Comparison of ENCODE assay signal across 35 mouse cellular contexts in the genomic region with DNA sequence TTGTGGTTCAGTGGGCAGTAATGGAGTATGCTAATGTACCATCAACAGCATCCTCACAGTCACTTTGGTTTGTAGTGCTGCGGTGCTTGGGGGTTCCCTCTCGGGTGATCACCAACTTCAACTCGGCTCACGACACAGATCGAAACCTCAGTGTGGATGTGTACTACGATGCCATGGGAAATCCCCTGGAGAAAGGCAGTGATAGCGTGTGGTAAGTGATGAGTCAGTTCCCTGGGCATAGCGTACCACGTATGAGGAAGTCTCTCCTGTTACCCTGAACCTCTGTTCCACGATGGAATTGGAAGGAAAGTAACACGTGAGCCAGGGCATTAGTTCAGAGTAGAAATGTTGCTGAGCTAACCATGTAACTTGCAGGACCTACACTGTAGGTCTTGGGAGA. TPM values are rescaled to one million over a fixed set of nuclear protein-coding genes. Genes with fewer than 3 reads are reported as not detected.
A peak's percentile ranks its signal among the peaks of the same experiment; 100 is the strongest.
DNase-seq lines count a peak whose midpoint lies in the region; ATAC-seq and TF ChIP-seq lines count a peak whose summit lies in the region.
"Had no signal": no experiment of that assay in that cellular context is flagged by ENCODE, and none has a peak within 500 bp of the region (broad histone marks: within the 10 kb centered on the region; RNA-seq: fewer than 3 reads in every experiment).

No protein-coding gene starts in this region.

- H3K36me3 ChIP-seq in CH12.LX (replicated peaks in 1 of 2; ENCODE audit: control insufficient read depth in 1 of 2, insufficient read depth in 1 of 2, low read length in 1 of 2): no peaks in the 10 kb centered on the region
- no peaks in the 10 kb centered on the region for H3K36me3 ChIP-seq in forebrain, embryonic 13.5 days (ENCODE audit: poor library complexity, severe bottlenecking)
- H3K36me3 ChIP-seq in kidney, embryonic 16.5 days (ENCODE audit: insufficient read depth, low read length): no peaks in the 10 kb centered on the region
- H3K36me3 ChIP-seq: embryonic facial prominence, embryonic 10.5 days; embryonic facial prominence, embryonic 15.5 days; forebrain, embryonic 15.5 days; heart, embryonic 12.5 days; hindbrain, embryonic 13.5 days; neural tube, embryonic 15.5 days had no signal

- no peaks in the 10 kb centered on the region for H3K79me2 ChIP-seq in CH12.LX (replicated peaks; ENCODE audit: control insufficient read depth, extremely low read depth, insufficient read depth, poor library complexity, severe bottlenecking)

- DNase-seq in A20 (ENCODE audit: low read depth, low spot score) (peak; percentile 20), CH12.LX (ENCODE audit: extremely low read depth) (peak; percentile 94)
- peak; percentile 37 for DNase-seq in induced T-regulatory cell, adult 2 months (ENCODE audit: low read depth)
- DNase-seq in spleen, postnatal 36 days (ENCODE audit: low spot score in 2 of 2): no peak
- DNase-seq: adrenal gland, adult 2 months; adrenal gland, postnatal 36 days; cerebellum, adult 2 months; cerebellum, postnatal 14 days; gastrocnemius, postnatal 14 days; heart, adult 2 months; heart, postnatal 4 days; kidney, adult 9 months; kidney, postnatal 14 days; liver; lung, adult 2 months; lung, postnatal 10 days; right cerebral cortex, postnatal 25 days; thymus, adult 2 months; thymus, postnatal 4 days had no signal

- H3K9me3 ChIP-seq in CH12.LX (replicated peaks; ENCODE audit: low read length): no peaks in the 10 kb centered on the region
- H3K9me3 ChIP-seq in forebrain, embryonic 13.5 days (replicated peaks): no peaks in the 10 kb centered on the region
- no peaks in the 10 kb centered on the region for H3K9me3 ChIP-seq in kidney, embryonic 16.5 days (ENCODE audit: low read length)
- H3K9me3 ChIP-seq: embryonic facial prominence, embryonic 10.5 days; embryonic facial prominence, embryonic 15.5 days; forebrain, embryonic 15.5 days; heart, embryonic 12.5 days; hindbrain, embryonic 13.5 days; neural tube, embryonic 15.5 days had no signal

- H3K27ac ChIP-seq in CH12.LX (ENCODE audit: insufficient read depth, low read depth): no peak overlapping the region
- H3K27ac ChIP-seq in forebrain, embryonic 13.5 days: no peak overlapping the region
- no peak overlapping the region for H3K27ac ChIP-seq in kidney, embryonic 16.5 days (ENCODE audit: low read length)
- H3K27ac ChIP-seq: embryonic facial prominence, embryonic 10.5 days; embryonic facial prominence, embryonic 15.5 days; forebrain, embryonic 15.5 days; heart, adult 2 months; hindbrain, embryonic 13.5 days; liver, embryonic 14.5 days; macrophage; neural tube, embryonic 15.5 days; stomach, postnatal 0 days had no signal

- TF ChIP-seq CTCF in CH12.LX (conservative IDR thresholded peaks at IDR 0.05 in 1 of 2, IDR thresholded peaks at IDR 0.05 in 1 of 2; ENCODE audit: low read depth in 2 of 2, low read length in 2 of 2): no peak

- H3K4me3 ChIP-seq in CH12.LX (replicated peaks in 1 of 3; ENCODE audit: low read depth in 2 of 3, low read length in 2 of 3, poor library complexity in 1 of 3): no peak overlapping the region
- H3K4me3 ChIP-seq in forebrain, embryonic 13.5 days: no peak overlapping the region
- H3K4me3 ChIP-seq in kidney, embryonic 16.5 days (ENCODE audit: low read length): no peak overlapping the region
- H3K4me3 ChIP-seq: embryonic facial prominence, embryonic 10.5 days; embryonic facial prominence, embryonic 15.5 days; forebrain, embryonic 15.5 days; heart, adult 2 months; heart, embryonic 12.5 days; hindbrain, embryonic 13.5 days; neural tube, embryonic 15.5 days had no signal

- H3K9ac ChIP-seq in CH12.LX (ENCODE audit: insufficient read depth, low read depth): no peak overlapping the region
- no peak overlapping the region for H3K9ac ChIP-seq in forebrain, embryonic 13.5 days
- no peak overlapping the region for H3K9ac ChIP-seq in kidney, embryonic 16.5 days (replicated peaks; ENCODE audit: low read length)
- H3K9ac ChIP-seq: embryonic facial prominence, embryonic 15.5 days; forebrain, embryonic 15.5 days; heart, embryonic 12.5 days; hindbrain, embryonic 13.5 days; liver, embryonic 14.5 days; neural tube, embryonic 15.5 days had no signal

- peak; percentile 65 for TF ChIP-seq EP300 in CH12.LX (IDR thresholded peaks at IDR 0.05; ENCODE audit: low read length)

- TF ChIP-seq POLR2A in CH12.LX (IDR thresholded peaks at IDR 0.05; ENCODE audit: low read depth, low read length): no peak

- H3K27me3 ChIP-seq in CH12.LX (replicated peaks): peaks cover 21% of the 10 kb centered on the region
- H3K27me3 ChIP-seq in forebrain, embryonic 13.5 days: no peaks in the 10 kb centered on the region
- no peaks in the 10 kb centered on the region for H3K27me3 ChIP-seq in kidney, embryonic 16.5 days (ENCODE audit: insufficient read depth, low read length)
- H3K27me3 ChIP-seq: embryonic facial prominence, embryonic 15.5 days; forebrain, embryonic 15.5 days; heart, embryonic 12.5 days; hindbrain, embryonic 13.5 days; neural tube, embryonic 15.5 days had no signal

- peak; percentile 46; the same call in 1 of the 2 replicates for ATAC-seq in neutrophil, adult 5-6 weeks (ENCODE audit: extremely low read depth, insufficient number of reproducible peaks, low FRiP score, poor library complexity, severe bottlenecking)
- no peak for ATAC-seq in forebrain, embryonic 13.5 days
- no peak for ATAC-seq in kidney, embryonic 16.5 days (ENCODE audit: low FRiP score, low TSS enrichment)
- ATAC-seq: forebrain, embryonic 15.5 days; intestine, postnatal 0 days had no signal

- H3K4me1 ChIP-seq in CH12.LX (ENCODE audit: control insufficient read depth in 1 of 2, insufficient read depth in 2 of 2): peaks cover 7 to 21% of the 10 kb centered on the region in 2 experiments
- H3K4me1 ChIP-seq in forebrain, embryonic 13.5 days: peaks cover 8% of the 10 kb centered on the region
- no peaks in the 10 kb centered on the region for H3K4me1 ChIP-seq in kidney, embryonic 16.5 days (ENCODE audit: insufficient read depth, low read length)
- H3K4me1 ChIP-seq: embryonic facial prominence, embryonic 10.5 days; embryonic facial prominence, embryonic 15.5 days; hindbrain, embryonic 13.5 days; neural tube, embryonic 15.5 days had no signal

- dilution Hi-C loops in CH12.LX (cut with MboI; ENCODE audit: extremely low pct_ligation_motif_present, extremely low pct_unique_long_range_greater_than_20kb, low sequenced_read_pairs): no loop called here

- WGBS in forebrain, embryonic 13.5 days: 91% methylated on average over 11 of the region's 11 CpGs
- WGBS in kidney, embryonic 16.5 days: 88% methylated on average over 11 of the region's 11 CpGs

- TF ChIP-seq RAD21 in CH12.LX (IDR thresholded peaks at IDR 0.05; ENCODE audit: low read depth, low read length): no peak

- H3K4me2 ChIP-seq in CH12.LX (ENCODE audit: insufficient read depth, low read depth, poor library complexity, severe bottlenecking): peak overlapping the region; percentile 46; the same call in 1 of the 2 replicates
- H3K4me2 ChIP-seq in forebrain, embryonic 13.5 days: no peak overlapping the region
- H3K4me2 ChIP-seq in kidney, embryonic 16.5 days (replicated peaks; ENCODE audit: low read depth, low read length): no peak overlapping the region
- H3K4me2 ChIP-seq: embryonic facial prominence, embryonic 15.5 days; forebrain, embryonic 15.5 days; heart, embryonic 12.5 days; hindbrain, embryonic 13.5 days; midbrain, embryonic 11.5 days; neural tube, embryonic 15.5 days had no signal

- in situ Hi-C loops in CH12.LX (cut with MboI; ENCODE audit: low pct_ligation_motif_present, low pct_unique_long_range_greater_than_20kb, low sequenced_read_pairs): no loop called here

TF ChIP-seq in CH12.LX, 34 proteins besides CTCF, POLR2A, EP300 and RAD21:
- TF ChIP-seq JUND (conservative IDR thresholded peaks at IDR 0.05; ENCODE audit: low read depth, low read length) (peak; percentile 38; the same call in 1 of the 2 replicates), MAX (IDR thresholded peaks at IDR 0.05; ENCODE audit: low read length) (peak; percentile 21; the same call in 1 of the 2 replicates), MXI1 (IDR thresholded peaks at IDR 0.05; ENCODE audit: low read depth, low read length) (no peak), ZC3H11A (IDR thresholded peaks at IDR 0.05; ENCODE audit: low read depth, low read length) (no peak), MEF2A (IDR thresholded peaks at IDR 0.05; ENCODE audit: borderline replicate concordance, low read depth, low read length) (peak; percentile 39; the same call in 1 of the 2 replicates), ETS1 (conservative IDR thresholded peaks at IDR 0.05; ENCODE audit: low read depth, low read length) (peak; percentile 91), KAT2A (IDR thresholded peaks at IDR 0.05; ENCODE audit: insufficient replicate concordance, low read length) (no peak), MAFK (IDR thresholded peaks at IDR 0.05; ENCODE audit: insufficient replicate concordance, low read length) (peak; percentile 67; the same call in 1 of the 2 replicates), TCF12 (IDR thresholded peaks at IDR 0.05; ENCODE audit: low read depth, low read length) (peak; percentile 55), ELF1 (IDR thresholded peaks at IDR 0.05; ENCODE audit: low read depth, low read length) (peak; percentile 56), TBP (conservative IDR thresholded peaks at IDR 0.05; ENCODE audit: low read depth, low read length) (no peak), JUN (IDR thresholded peaks at IDR 0.05; ENCODE audit: insufficient read depth, low read depth, low read length) (peak; percentile 47), BHLHE40 (IDR thresholded peaks at IDR 0.05; ENCODE audit: low read depth, low read length) (peak; percentile 92), IRF4 (IDR thresholded peaks at IDR 0.05; ENCODE audit: low read depth, low read length) (peak; percentile 69), MYC (IDR thresholded peaks at IDR 0.05; ENCODE audit: low read depth, low read length) (peak; percentile 55; the same call in 1 of the 2 replicates)

RNA-seq across cellular contexts. Expression of a gene that starts 17.7 kb away (rescaled TPM):
- total RNA-seq in CH12.LX (2012; rRNA removed) (not detected in 2 replicates), CH12.LX (2014; rRNA removed) (not detected in 2 replicates)
- polyA plus RNA-seq in CH12.LX (2012; ENCODE audit: insufficient read length, low read depth): not detected in 2 replicates
- 0.61 and 0.81 TPM in 2 replicates for total RNA-seq in neutrophil, adult 5-6 weeks (2017)
- polyA plus RNA-seq in forebrain, embryonic 13.5 days (2015; fragmentation: Nextera tagmentation; extraction: Ambion mirVana): not detected in 2 replicates
- not detected in 2 replicates for polyA plus RNA-seq in kidney, embryonic 16.5 days (2015; fragmentation: Nextera tagmentation; extraction: Ambion mirVana)
- total RNA-seq: heart, adult 2 months had no signal
- polyA plus RNA-seq: C2C12; embryonic facial prominence, embryonic 10.5 days; forebrain, embryonic 15.5 days; heart, postnatal 0 days; hindbrain, embryonic 13.5 days; macrophage; midbrain, embryonic 11.5 days; neural tube, embryonic 15.5 days had no signal

Comparison
In these comparisons a context has a peak if more than half of its experiments do, and no peak if none do; other contexts are left out.
1. DNase-seq: peak in A20 (single experiment), CH12.LX (single experiment) and induced T-regulatory cell, adult 2 months (single experiment); none in spleen, postnatal 36 days (0 of 2).